Mouse (Mus musculus) hindbrain, postnatal 0 days (tissue): ENCODE results near the gene Cdhr3. TPM values are rescaled to one million over a fixed set of nuclear protein-coding genes. Genes with fewer than 3 reads are reported as not detected.
A peak's percentile ranks its signal among the peaks of the same experiment; 100 is the strongest.

Experiments
- ATAC-seq: fragments of 200-750 bp; cut with Nextera tagmentation; 2 replicates; pipeline ENCODE4 v1.8.0; 2017; ENCODE audit warnings: mild to moderate bottlenecking, moderate TSS enrichment, moderate library complexity
- DNase-seq: peaks from one replicate; pipeline ENCODE4 v3.0.0-alpha.2; 2015; ENCODE audit warnings: low spot score
- H3K27ac ChIP-seq: fragments of 300-500 bp; sonication (generic); 2 replicates; pipeline ENCODE4 v1.5.1; 2014; ENCODE audit warnings: mild to moderate bottlenecking
- H3K27me3 ChIP-seq: fragments of 300-500 bp; sonication (generic); 2 replicates; pipeline ENCODE4 v1.6.1; 2014; ENCODE audit warnings: low read length, mixed read lengths; ENCODE audit not compliant: insufficient read depth
- H3K36me3 ChIP-seq: fragments of 300-500 bp; sonication (generic); 2 replicates; pipeline ENCODE4 v1.6.1; 2014; ENCODE audit warnings: low read length, mixed read lengths; ENCODE audit not compliant: insufficient read depth
- H3K4me1 ChIP-seq: fragments of 300-500 bp; sonication (generic); 2 replicates; pipeline ENCODE4 v1.6.1; 2014; ENCODE audit warnings: antibody characterized with exemption, low read length, mixed read lengths; ENCODE audit not compliant: insufficient read depth
- H3K4me2 ChIP-seq: fragments of 300-500 bp; sonication (generic); 2 replicates; pipeline ENCODE4 v1.6.1; 2014; ENCODE audit warnings: low read depth, mild to moderate bottlenecking, low read length, moderate library complexity, mixed read lengths
- H3K4me3 ChIP-seq: fragments of 300-500 bp; sonication (generic); 2 replicates; pipeline ENCODE4 v1.5.1; 2014; ENCODE audit warnings: low read length
- H3K9ac ChIP-seq: fragments of 300-500 bp; sonication (generic); replicated peaks from 2 replicates; pipeline ENCODE4 v1.6.1; 2014; ENCODE audit warnings: mild to moderate bottlenecking, low read length, moderate library complexity, mixed read lengths
- H3K9me3 ChIP-seq: fragments of 300-500 bp; sonication (generic); 2 replicates; pipeline ENCODE4 v1.6.1; 2016; ENCODE audit warnings: low read length, mixed read lengths
- CTCF ChIP-seq: IDR thresholded peaks from 2 replicates; pipeline ENCODE4 v1.5.1; 2016; ENCODE audit warnings: antibody characterized with exemption, control low read depth, low read depth
- WGBS: fragments of 180-500 bp; shearing (Covaris S2); extraction: QIAGEN DNeasy Blood & Tissue Kit; methylation state at CpG from one replicate; pipeline ENCODE4 v1.1.7; 2014; 5-methylcytosine and 5-hydroxymethylcytosine counted together
- microRNA-seq, 2 experiments: library from miRNA; unstranded; fragments of <30 nt; microRNA quantifications; one replicate each; pipeline ENCODE4; 2016
- polyA plus RNA-seq: library from polyadenylated mRNA; unstranded; fragments of >200 nt; fragmentation: Nextera tagmentation; extraction: Ambion mirVana; gene quantifications from 2 replicates; pipeline ENCODE4 v1.2.1, GENCODE M21; 2015
- total RNA-seq: library from RNA; depleted of rRNA; stranded (reverse); fragments of >200 nt; gene quantifications from 2 replicates; pipeline ENCODE4 v1.2.3, GENCODE M21; 2014; rRNA removed

Cdhr3 gene
- total and polyA plus RNA-seq, 2 experiments from 2014 or later, result 0.53 to 0.89 TPM

DNA sequence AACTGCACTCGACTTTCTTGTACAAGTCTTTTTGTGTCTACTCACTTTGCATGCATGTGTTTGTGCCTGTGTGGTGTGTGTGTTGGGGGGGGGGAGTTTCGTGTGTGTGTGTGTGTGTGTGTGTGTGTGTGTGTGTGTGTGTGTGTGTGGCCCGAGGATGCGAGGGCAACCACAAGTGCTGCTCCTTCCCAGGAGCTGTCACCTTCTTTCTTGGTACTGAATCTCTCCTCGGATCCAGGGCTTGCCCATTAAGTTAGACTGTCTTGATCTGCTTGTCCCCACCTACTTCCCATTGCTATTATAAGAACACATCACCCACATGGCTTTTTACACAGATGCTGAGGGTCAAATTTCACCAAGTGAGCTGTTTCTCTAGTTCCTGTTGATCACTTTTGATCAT lies 93.9 kb downstream of the Cdhr3 start:
- Histone ChIP-seq H3K9ac (no peak overlapping the region), H3K36me3 (no peaks in the 10 kb centered on the region), H3K4me2 (no peak overlapping the region), H3K4me1 (no peaks in the 10 kb centered on the region), H3K9me3 (no peaks in the 10 kb centered on the region), H3K4me3 (no peak overlapping the region), H3K27me3 (no peaks in the 10 kb centered on the region), H3K27ac (no peak overlapping the region)
- DNase-seq (no peak), ATAC-seq (no peak)
- WGBS, result 77% methylated on average over 5 of the region's 5 CpGs
- no peak for TF ChIP-seq CTCF

DNA sequence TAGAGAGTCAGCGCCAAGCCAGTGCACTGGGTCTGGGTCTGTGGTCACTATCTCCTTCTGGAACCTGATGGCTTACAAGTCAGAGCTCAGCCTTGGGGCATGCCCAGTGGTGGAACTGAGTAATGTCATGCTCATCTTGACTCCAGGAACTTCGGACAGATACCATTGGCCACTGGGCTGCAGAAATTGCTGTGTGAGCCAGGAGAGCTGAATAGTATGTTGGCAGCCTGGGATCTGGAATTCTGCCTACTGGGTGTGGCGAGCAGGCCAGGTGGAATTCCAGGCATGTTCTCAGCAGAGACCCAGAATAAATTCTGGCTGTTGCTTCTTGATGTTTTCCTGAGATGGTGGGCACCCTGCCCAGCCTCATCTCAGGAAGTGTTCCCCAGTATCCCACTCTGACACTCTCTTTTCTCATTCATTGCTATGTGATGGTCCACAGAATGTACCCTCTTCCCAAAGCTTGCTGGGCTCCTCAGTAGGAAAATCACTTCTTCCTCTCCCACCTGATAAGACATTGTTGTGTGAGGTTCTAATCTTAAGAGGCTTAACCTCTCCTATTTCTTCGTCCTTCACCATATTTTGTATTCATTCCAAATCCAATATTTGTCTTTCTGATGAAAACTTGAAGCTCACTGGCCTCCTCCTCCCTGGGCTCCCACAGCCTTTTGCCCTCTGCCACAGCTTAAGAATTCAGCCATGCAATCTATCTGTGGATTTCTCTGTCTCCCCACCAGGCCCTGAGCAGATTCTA lies 97.4 kb downstream of the Cdhr3 start:
- ATAC-seq, result no peak
- DNase-seq, result no peak
- WGBS, result 78% methylated on average over 4 of the region's 4 CpGs

DNA sequence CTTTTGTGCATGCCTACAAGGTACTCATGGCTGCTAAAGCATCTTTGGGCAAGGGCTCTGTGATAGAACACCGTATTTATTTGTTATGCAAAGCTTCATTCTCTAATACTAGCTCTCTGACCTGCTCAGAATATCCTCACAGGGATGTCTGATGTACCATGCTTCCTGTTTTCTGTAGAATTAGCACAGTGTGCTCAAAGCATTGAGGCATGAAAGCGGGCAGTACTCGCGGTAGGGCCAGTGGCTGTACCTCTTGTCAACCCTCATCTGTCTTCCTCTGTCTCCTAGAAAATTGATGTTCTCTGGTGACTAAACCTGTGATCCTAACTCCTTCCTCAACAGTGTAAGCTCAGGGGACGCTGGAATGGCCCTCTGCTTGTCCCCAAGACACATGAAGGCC lies 98.6 kb downstream of the Cdhr3 start:
- Histone ChIP-seq H3K36me3 (no peaks in the 10 kb centered on the region), H3K4me2 (no peak overlapping the region), H3K27ac (no peak overlapping the region), H3K9ac (no peak overlapping the region), H3K4me3 (no peak overlapping the region), H3K9me3 (no peaks in the 10 kb centered on the region), H3K4me1 (no peaks in the 10 kb centered on the region), H3K27me3 (no peaks in the 10 kb centered on the region)
- no peak for ATAC-seq
- no peak for DNase-seq
- WGBS, result 86% methylated on average over 5 of the region's 5 CpGs
- no peak for TF ChIP-seq CTCF

More for the DNA sequence above, 97.4 kb downstream of the Cdhr3 start:
- H3K9me3 ChIP-seq, result no peaks in the 10 kb centered on the region
- H3K4me1 ChIP-seq, result no peaks in the 10 kb centered on the region
- H3K4me2 ChIP-seq, result no peak overlapping the region
- H3K9ac ChIP-seq, result no peak overlapping the region
- no peak overlapping the region for H3K27ac ChIP-seq
- no peaks in the 10 kb centered on the region for H3K36me3 ChIP-seq
- 0 out of 2 replicates have a peak, but pooled peaks have one; percentile 10 for TF ChIP-seq CTCF
- no peak overlapping the region for H3K4me3 ChIP-seq
- H3K27me3 ChIP-seq, result no peaks in the 10 kb centered on the region

DNA sequence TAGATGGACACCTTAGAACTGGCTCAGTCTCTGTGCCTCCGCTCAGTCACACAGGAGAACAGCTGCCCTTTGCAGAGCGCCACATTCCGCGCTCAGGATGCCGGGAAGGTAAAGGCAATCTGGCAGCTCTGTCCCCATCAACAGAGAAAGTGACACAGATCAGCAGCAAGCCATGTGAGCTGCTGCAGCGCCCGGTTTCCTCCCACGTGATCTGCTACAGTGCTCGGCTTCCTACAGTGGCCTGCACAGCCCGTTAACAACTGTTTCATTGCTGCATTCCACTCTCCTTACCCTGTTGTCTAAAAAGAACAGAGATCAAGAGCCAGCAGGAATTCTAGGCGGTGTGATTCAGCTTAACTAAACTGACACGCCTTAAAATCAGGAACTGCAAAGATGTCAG lies 102.9 kb downstream of the Cdhr3 start:
- H3K27me3 ChIP-seq, result no peaks in the 10 kb centered on the region
- DNase-seq, result no peak
- no peak for TF ChIP-seq CTCF

DNA sequence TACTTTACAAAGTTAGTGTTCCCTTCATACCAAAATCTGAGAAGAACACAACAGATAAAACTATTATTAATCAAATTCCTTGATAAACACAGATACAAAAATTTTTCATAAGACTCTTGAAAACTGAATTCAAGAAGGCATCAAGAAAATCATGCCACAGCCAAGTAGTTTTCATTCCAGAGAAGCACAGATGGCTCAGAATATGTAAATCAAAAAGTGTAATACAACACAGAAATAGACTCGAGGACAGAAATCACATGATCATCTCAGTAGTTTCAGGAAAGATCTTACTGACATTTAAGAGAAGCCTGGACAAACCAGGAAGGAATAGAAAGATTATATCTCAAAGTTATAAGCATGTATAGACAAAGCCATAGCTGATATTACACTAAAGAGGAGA lies 106.4 kb downstream of the Cdhr3 start:
- Histone ChIP-seq H3K4me1 (no peaks in the 10 kb centered on the region), H3K36me3 (no peaks in the 10 kb centered on the region), H3K4me2 (no peak overlapping the region), H3K27ac (no peak overlapping the region), H3K27me3 (no peaks in the 10 kb centered on the region), H3K9me3 (no peaks in the 10 kb centered on the region), H3K9ac (no peak overlapping the region), H3K4me3 (no peak overlapping the region)
- whole genome bisulfite sequencing, result 55% methylated on average over 1 of the region's 1 CpGs
- no peak for DNase-seq
- TF ChIP-seq CTCF, result no peak
- ATAC-seq, result no peak

More for the DNA sequence above, 102.9 kb downstream of the Cdhr3 start:
- H3K9ac ChIP-seq, result no peak overlapping the region
- no peaks in the 10 kb centered on the region for H3K4me1 ChIP-seq
- no peak overlapping the region for H3K27ac ChIP-seq
- no peak overlapping the region for H3K4me2 ChIP-seq
- H3K4me3 ChIP-seq, result no peak overlapping the region
- H3K9me3 ChIP-seq, result no peaks in the 10 kb centered on the region
- no peak for ATAC-seq
- 63% methylated on average over 12 of the region's 12 CpGs for WGBS
- no peaks in the 10 kb centered on the region for H3K36me3 ChIP-seq

Small RNA genes within 50 kb of the gene (microRNA-seq; reads per million reads assigned to microRNA genes)
- 0 reads per million in 2 experiments for gene Gm22904

Other genes with a start within 250 kb of the Cdhr3 start
- gene Sypl, start 139.0 kb downstream of the Cdhr3 start, total RNA-seq, result 21.5 and 22.6 TPM in 2 replicates
- gene Sypl, start 139.0 kb downstream of the Cdhr3 start, polyA plus RNA-seq, result 46.8 and 48.3 TPM in 2 replicates
- 19.2 and 24.9 TPM in 2 replicates for gene Atxn7l1, start 54.8 kb upstream of the Cdhr3 start, total RNA-seq
- 15.8 TPM in 2 replicates for gene Atxn7l1, start 54.8 kb upstream of the Cdhr3 start, polyA plus RNA-seq